Mouse (Mus musculus): ENCODE results near the gene Zfp128. TPM values are rescaled to one million over a fixed set of nuclear protein-coding genes. Genes with fewer than 3 reads are reported as not detected.

Gene Zfp128
- polyA plus RNA-seq, 1 experiment from 2014 or later, result 3.8 TPM

- WGBS, result 77% methylated on average over 4 of the region's 4 CpGs
Observed at GRCm38 (mm10) chr7:12940599-12940998, 59.6 kb downstream of the Zfp128 start.

More at GRCm38 (mm10) chr7:12940599-12940998, 59.6 kb downstream of the Zfp128 start:
- H3K4me1 ChIP-seq (ENCODE audit: control insufficient read depth in 2 of 2, insufficient read depth in 2 of 2, low read length in 2 of 2), result no peaks in the 10 kb centered on the region
- no peak overlapping the region for H3K27ac ChIP-seq (replicated peaks in 1 of 2; ENCODE audit: control insufficient read depth in 1 of 2, insufficient read depth in 1 of 2, low read depth in 2 of 2, low read length in 2 of 2)
- ATAC-seq (ENCODE audit: insufficient number of reproducible peaks, insufficient read depth, low FRiP score, low read depth), result no peak
- H3K4me3 ChIP-seq (ENCODE audit: control insufficient read depth in 1 of 2, insufficient read depth in 1 of 2, low read depth in 1 of 2, low read length in 2 of 2), result no peak overlapping the region
- no peak overlapping the region for H3K4me2 ChIP-seq (ENCODE audit: low read length)
- H3K36me3 ChIP-seq (ENCODE audit: control insufficient read depth, insufficient read depth, low read length), result no peaks in the 10 kb centered on the region
- H3K27me3 ChIP-seq (ENCODE audit: control insufficient read depth, insufficient read depth, low read length), result no peaks in the 10 kb centered on the region
- H3K9ac ChIP-seq (ENCODE audit: low read length), result no peak overlapping the region
- no peaks in the 10 kb centered on the region for H3K9me3 ChIP-seq (ENCODE audit: control insufficient read depth, low read length)

Other genes starting within 250 kb of the Zfp128 start
- gene Vmn2r54, start 240.9 kb upstream of the Zfp128 start, polyA plus RNA-seq (2014; fragmentation: Nextera tagmentation; extraction: Ambion mirVana), result not detected in 2 replicates
- gene Vmn2r55, start 196.2 kb upstream of the Zfp128 start, polyA plus RNA-seq (2014; fragmentation: Nextera tagmentation; extraction: Ambion mirVana), result not detected in 2 replicates
- not detected in 2 replicates for gene Vmn2r56, start 146.2 kb upstream of the Zfp128 start, polyA plus RNA-seq (2014; fragmentation: Nextera tagmentation; extraction: Ambion mirVana)
- 5.6 and 6.6 TPM in 2 replicates for gene Zscan18, start 77.5 kb upstream of the Zfp128 start, polyA plus RNA-seq (2014; fragmentation: Nextera tagmentation; extraction: Ambion mirVana)
- 13.6 and 14.8 TPM in 2 replicates for gene Zfp329, start 62.3 kb upstream of the Zfp128 start, polyA plus RNA-seq (2014; fragmentation: Nextera tagmentation; extraction: Ambion mirVana)
- 22.6 and 22.7 TPM in 2 replicates for gene Zfp110, start 46.4 kb upstream of the Zfp128 start, polyA plus RNA-seq (2014; fragmentation: Nextera tagmentation; extraction: Ambion mirVana)
- gene Zscan22, start 16.6 kb downstream of the Zfp128 start, polyA plus RNA-seq (2014; fragmentation: Nextera tagmentation; extraction: Ambion mirVana), result 12.7 TPM in 2 replicates
- gene Rps5, start 41.1 kb downstream of the Zfp128 start, polyA plus RNA-seq (2014; fragmentation: Nextera tagmentation; extraction: Ambion mirVana), result 660 and 762 TPM in 2 replicates
- 0.30 and 0.45 TPM in 2 replicates for gene Rnf225, start 46.2 kb downstream of the Zfp128 start, polyA plus RNA-seq (2014; fragmentation: Nextera tagmentation; extraction: Ambion mirVana)
- gene Zfp324, start 84.7 kb downstream of the Zfp128 start, polyA plus RNA-seq (2014; fragmentation: Nextera tagmentation; extraction: Ambion mirVana), result 6.1 and 6.3 TPM in 2 replicates
- 4.4 and 5.2 TPM in 2 replicates for gene Zfp446, start 96.7 kb downstream of the Zfp128 start, polyA plus RNA-seq (2014; fragmentation: Nextera tagmentation; extraction: Ambion mirVana)
- 0.08 TPM in 1 of 2 replicates, not detected in the other for gene Slc27a5, start 117.0 kb downstream of the Zfp128 start, polyA plus RNA-seq (2014; fragmentation: Nextera tagmentation; extraction: Ambion mirVana)
- 210 and 224 TPM in 2 replicates for gene Trim28, start 117.9 kb downstream of the Zfp128 start, polyA plus RNA-seq (2014; fragmentation: Nextera tagmentation; extraction: Ambion mirVana)
- gene Zbtb45, start 128.9 kb downstream of the Zfp128 start, polyA plus RNA-seq (2014; fragmentation: Nextera tagmentation; extraction: Ambion mirVana), result 12.8 and 17.2 TPM in 2 replicates
- gene Chmp2a, start 153.6 kb downstream of the Zfp128 start, polyA plus RNA-seq (2014; fragmentation: Nextera tagmentation; extraction: Ambion mirVana), result 153 and 165 TPM in 2 replicates
- gene Ube2m, start 157.1 kb downstream of the Zfp128 start, polyA plus RNA-seq (2014; fragmentation: Nextera tagmentation; extraction: Ambion mirVana), result 151 and 180 TPM in 2 replicates
- 1.4 and 1.8 TPM in 2 replicates for gene Mzf1, start 173.6 kb downstream of the Zfp128 start, polyA plus RNA-seq (2014; fragmentation: Nextera tagmentation; extraction: Ambion mirVana)
- not detected in 2 replicates for gene Vmn1r85, start 214.0 kb downstream of the Zfp128 start, polyA plus RNA-seq (2014; fragmentation: Nextera tagmentation; extraction: Ambion mirVana)
- not detected in 2 replicates for gene Vmn1r86, start 238.7 kb downstream of the Zfp128 start, polyA plus RNA-seq (2014; fragmentation: Nextera tagmentation; extraction: Ambion mirVana)

Data from heart, embryonic 14.5 days (tissue).